Mouse (Mus musculus) hindlimb bud, embryonic 11.5 days (tissue): ENCODE results near the gene 4833439L19Rik.
"Not testable (repeated sequence)": the region's sequence is repeated elsewhere in the genome, so short reads cannot be mapped to it uniquely, and the experiment has no call there.

Experiments used
- DNase-seq: peaks from one replicate; pipeline ENCODE4 v3.0.0-alpha.2; 2012; ENCODE audit warnings: low read depth, low spot score; ENCODE audit errors: extremely low spot score

Gene 4833439L19Rik

GRCm38 (mm10) chr13:54565201-54565581, at the start of gene 4833439L19Rik:
Gene 4833439L19Rik (minus strand): TSS chr13:54565435.
- DNase-seq, result peak; percentile 79

DNA sequence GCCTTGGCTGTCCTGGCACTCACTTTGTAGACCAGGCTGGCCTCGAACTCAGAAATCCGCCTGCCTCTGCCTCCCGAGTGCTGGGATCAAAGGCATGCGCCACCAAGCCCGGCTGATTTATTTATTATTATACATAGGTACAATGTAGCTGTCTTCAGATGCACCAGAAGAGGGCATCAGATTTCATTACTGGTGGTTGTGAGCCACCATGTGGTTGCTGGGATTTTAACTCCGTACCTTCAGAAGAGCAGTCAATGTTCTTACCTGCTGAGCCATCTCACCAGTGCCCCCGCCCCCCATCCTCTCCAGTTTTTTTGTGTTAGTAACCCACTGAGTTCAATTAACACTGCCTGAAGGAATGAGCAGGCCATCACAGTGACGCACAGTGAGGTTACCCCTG, 47.9 kb upstream of the 4833439L19Rik start:
- not testable (repeated sequence) for DNase-seq

DNA sequence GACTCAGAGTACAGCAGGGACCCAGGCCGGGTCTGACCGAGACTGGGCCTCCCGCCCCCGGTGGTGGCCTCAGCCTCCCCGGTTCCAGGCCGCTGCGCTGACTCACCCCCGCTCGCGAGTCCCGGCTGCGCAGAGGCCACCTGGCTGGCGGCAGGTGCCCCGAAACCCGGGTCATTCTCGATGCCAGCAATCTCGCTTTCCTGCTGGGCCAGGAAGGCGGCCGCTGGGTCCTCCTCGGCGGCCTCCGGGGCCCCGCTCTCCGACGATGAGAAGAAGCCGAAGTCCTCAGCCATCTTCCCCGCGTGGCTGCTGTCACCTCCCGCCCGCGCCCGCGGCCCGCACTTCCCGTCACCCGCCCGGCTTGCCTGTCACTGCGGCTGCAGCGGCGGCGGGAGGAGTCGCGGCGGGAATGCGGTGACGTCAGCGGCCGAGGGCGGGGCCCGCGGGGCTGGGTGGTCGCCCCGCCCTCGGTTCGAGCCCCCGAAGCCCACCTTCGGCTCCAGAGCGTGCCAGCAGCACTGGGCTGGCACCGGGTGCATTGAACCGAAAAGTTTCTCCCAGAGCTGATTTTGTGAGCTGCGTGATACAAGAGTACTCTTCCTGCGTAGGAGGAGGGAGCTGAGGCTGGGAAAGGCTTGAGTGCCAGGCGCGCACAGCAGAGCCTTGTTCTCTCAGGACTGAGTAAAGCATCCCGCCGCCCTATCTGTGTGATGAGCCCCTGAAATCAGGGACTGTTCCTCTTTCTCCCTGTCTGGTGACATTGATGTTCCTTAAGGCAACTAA, 45.9 kb upstream of the 4833439L19Rik start, which contains the start of gene Cltb:
Gene Cltb, minus strand, starts transcription at position 373 of the 783 bp plus-strand sequence.
- DNase-seq, result no peak

DNA sequence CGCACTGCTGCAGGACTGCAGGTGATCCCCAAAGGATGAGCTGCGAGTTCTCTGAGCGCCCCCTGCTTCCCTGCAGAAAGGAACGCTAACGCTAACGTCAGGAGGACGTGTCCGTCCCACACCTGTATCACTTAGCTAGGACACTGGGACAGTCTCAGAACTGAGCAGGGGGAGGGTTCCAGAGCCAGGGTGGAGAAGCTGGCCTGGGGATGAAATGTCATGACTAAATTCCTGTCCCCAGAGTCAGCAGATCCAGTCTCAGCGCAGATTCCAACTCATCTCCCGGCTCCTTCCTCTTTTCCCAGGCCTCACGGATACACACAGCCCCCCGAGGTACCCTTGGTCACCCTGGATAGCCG, 45.4 kb upstream of the 4833439L19Rik start:
- no peak for DNase-seq

DNA sequence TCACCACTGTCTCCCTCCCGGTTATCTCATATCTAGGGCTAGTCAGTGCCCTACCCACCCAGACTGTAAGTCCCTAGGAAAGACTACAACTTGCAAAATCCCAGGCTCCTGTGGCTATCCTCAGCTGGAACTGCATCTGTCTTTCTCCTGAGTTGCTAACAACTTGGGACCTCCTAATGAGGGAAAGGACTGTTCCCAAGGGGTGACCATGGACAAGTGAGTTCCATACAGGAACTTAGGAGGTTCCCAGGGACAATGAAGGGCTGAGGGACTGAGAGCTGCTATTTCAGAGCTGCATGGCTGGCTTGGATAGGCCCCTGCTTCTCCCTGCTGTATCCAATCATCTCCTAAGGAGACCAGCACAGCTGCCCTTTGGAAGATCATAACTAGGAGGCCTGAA, 44.1 kb upstream of the 4833439L19Rik start:
- no peak for DNase-seq

DNA sequence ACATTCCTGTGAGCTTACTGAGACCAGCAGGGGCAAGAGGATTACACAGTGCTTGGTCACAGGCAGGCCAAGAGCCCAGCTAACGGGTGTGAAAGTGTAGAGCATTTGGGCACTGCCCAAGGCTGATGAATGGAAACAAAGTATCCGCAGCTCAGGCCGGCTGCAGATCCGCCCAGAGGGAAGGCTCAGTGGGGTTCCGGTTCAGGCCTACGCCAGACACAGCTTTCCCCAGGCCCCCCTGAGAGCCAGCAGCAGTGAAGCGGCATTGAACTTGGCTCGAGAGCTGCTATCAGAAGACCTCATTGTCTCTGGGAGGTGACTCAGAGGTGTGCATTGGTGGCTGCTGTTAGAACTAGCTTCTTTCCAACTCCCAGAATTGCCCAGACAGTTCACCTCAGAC, 43.4 kb upstream of the 4833439L19Rik start:
- no peak for DNase-seq

DNA sequence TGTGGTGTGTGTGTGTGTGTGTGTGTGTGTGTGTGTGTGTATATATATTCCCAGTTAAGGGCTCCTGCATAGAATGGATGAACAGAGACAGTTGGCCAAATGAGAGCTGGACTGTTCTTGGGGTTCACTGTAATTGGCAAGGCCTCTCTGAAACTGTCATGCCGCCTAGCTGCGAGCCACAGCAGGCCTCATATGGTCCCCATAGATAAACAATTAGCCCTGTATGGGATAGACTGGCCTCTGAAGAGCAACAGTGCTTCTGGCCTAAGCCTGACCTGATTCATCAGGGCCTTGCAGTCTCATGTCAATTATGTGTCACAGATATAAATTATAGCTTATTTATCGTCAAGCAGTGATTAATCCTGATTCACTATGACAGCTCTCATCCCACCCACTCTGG, 42.8 kb upstream of the 4833439L19Rik start:
- no peak for DNase-seq

DNA sequence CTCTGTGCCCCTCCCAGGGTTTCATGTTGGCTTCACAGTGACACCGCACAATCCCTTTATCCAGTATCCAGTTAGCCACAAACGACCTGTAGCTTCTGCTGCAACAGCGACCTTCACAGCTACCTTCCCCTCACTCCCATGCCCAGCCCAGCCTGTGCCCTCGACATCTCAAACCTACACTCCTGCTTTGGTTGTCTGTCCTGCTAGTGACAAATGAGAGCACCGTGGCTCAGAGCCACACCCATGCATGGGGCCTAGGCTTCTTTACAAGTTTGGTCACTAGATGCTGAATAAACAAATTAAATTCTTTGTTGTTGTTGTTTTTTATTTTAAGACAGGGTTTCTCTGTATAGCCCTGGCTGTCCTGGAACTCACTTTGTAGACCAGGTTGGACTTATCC, 42.0 kb upstream of the 4833439L19Rik start:
- DNase-seq, result no peak

DNA sequence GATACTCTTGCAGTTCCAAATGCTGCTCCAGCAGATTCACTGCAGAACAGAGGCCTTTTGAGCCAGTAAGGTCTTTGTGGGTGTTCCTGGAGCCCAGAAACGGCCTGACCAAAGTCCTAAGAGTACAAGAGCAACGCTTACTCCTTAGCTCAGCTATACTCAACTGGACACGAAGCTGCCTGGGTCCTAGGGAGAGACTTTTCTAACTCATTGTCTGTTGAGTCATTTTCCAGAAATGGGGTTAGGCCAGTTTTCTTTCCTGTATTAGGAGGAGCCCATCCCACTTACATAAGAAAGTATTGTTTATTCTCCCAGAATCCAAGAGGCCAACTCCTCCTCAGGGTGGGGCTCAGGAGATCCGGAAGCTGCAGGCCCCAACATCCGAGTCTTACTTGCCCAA, 40.2 kb upstream of the 4833439L19Rik start:
- DNase-seq, result no peak

DNA sequence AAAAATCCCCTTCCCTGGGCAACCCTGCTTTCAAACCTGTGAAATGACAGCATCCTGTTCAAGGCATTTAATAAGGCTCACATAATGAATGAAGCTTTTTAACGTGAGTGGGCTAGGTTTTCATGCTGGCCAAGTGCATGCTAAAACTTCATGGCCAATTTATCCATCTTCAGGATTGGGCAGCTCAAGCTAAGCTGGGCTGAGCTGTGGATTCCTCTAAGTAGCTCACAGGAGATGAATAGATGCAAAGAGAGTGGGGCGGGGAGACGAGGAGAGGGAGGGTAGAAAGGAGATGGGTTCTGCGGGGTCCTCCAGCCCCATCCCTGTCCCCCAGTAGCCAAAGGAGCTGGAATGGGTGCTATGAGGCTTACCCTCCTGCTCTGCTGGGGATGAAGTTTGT, 39.0 kb upstream of the 4833439L19Rik start:
- DNase-seq, result no peak

DNA sequence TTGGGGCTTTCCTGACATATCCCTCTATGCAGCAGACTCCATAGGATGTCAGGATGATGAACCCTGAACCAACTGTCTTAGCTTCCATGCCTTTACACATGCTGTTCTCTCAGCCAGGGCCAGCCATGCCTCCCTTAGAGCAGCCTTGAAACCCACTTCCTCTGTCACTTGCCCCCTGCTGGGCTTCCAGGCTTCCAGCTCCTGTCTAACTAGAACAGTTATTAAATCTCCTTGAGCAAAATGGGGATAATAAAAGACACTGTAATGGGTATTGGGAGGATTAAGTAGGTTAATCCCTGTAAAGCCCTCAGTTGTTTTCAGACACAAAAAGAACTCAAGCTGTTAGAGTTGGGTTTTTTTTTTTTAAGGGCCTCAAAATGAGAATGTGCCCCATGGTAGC, 38.3 kb upstream of the 4833439L19Rik start:
- no peak for DNase-seq

- no peak for DNase-seq
Observed at GRCm38 (mm10) chr13:54602639-54603111, 37.4 kb upstream of the 4833439L19Rik start.

DNA sequence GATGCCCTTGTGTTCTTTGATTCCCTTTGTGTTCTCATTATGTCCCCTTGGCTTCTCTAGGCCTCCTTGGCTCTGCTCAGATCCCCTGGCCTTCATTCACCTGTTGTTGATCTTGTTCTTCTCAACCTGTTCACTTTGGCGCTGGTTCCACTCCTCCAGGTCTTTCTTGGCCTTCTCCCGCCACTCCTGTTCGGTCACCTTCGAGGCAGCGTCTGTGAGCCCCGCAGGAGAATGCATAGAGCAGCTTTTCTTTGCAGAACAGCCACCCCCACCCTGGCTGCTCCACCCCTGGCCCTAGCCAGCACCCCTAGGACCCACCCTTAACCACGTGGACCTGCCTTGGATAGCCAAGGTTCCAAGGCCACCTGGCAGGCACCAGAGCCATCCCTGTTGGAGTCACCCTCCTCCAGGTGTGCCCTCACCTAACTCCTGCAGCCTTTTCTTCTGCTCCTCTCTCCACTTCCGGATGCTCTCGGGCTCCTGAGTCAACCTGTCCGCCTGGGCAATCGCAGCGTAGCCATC, 33.4 kb upstream of the 4833439L19Rik start:
- no peak for DNase-seq

GRCm38 (mm10) chr13:54596870-54597269, 31.6 kb upstream of the 4833439L19Rik start:
- DNase-seq, result no peak

GRCm38 (mm10) chr13:54596107-54596690, 31.0 kb upstream of the 4833439L19Rik start:
- no peak for DNase-seq

GRCm38 (mm10) chr13:54593617-54594016, 28.4 kb upstream of the 4833439L19Rik start:
- DNase-seq, result no peak

GRCm38 (mm10) chr13:54591776-54592356, 26.6 kb upstream of the 4833439L19Rik start:
- DNase-seq, result no peak

DNA sequence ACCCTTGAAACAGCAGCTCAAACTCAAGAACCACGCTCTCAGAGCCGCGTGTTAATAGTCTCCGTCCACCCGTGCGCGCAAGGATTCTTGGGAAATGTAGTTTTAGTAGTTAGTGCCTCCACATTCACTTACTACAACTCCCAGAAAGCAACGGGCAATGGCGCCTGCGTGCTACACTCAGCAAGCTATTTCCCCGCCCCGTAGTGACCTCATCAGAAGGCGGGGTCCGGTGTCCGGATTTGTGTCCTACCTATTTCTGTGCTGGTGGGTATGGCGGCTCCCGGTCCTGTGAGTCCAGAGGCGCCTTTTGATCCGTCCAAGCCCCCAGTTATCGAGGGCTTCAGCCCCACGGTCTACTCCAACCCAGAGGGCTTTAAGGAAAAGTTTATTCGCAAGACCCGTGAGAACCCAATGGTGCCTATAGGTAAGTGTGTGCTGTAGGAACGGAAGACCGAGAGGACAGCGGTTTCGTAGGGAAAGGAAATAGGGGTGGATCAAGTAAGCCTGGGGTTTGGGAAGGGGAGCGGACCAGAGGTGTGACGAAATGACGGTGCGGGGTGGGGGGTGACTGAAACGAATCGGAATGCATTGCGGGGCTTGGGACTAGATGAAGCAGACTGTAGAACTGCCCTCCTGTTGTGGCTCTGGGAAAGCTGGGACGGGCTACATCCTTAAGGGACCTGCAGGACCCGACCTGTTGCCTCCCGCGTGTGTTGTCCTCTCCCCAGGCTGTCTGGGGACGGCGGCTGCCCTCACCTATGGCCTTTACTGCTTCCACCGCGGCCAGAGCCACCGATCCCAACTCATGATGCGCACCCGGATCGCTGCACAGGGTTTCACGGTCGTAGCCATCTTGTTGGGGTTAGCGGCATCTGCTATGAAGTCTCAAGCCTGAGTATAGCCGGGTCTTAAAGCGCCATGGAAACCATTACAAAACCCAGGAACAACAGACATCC, 25.0 kb upstream of the 4833439L19Rik start, which contains the start of the genes Nop16 and Higd2a:
Gene Nop16, minus strand, starts transcription at position 95 of the 956 bp plus-strand sequence.
Gene Higd2a, plus strand, starts transcription at position 212 of the 956 bp plus-strand sequence.
- DNase-seq, result peak; percentile 98

GRCm38 (mm10) chr13:54589414-54589995, 24.3 kb upstream of the 4833439L19Rik start:
- DNase-seq, result no peak

DNA sequence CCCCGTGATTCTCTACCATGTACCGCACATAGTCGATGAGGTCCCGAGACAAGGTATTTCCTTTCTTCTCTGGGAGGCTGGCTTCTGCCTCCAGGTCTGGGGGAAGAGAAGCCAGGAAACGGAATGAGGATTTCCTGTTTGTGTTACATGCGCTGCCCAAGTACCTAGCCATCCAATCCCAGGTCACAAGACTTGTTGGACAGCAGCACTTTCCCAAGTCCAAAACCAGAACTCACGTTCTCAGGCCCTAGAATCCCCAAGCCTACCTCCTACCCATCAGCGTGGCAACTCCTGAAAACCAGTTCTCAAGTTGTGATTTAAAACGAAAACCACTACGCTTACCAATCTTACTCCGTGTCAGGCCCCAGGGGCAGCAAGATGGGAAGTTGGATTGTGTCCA, 20.6 kb upstream of the 4833439L19Rik start:
- no peak for DNase-seq
